Mouse (Mus musculus) frontal cortex, adult (tissue): ENCODE measurements around the gene BC004004.

Experiments used
- ATAC-seq: cut with Nextera tagmentation; 2 replicates; pipeline ENCODE4 v1.9.2; 2017; ENCODE audit warnings: mild to moderate bottlenecking, moderate library complexity, mixed read lengths; ENCODE audit not compliant: low TSS enrichment

BC004004 gene

GRCm38 (mm10) chr17:29322603-29322962 lies 54.0 kb downstream of the BC004004 start:
- no peak for ATAC-seq

GRCm38 (mm10) chr17:29323625-29324024 lies 55.0 kb downstream of the BC004004 start:
- no peak for ATAC-seq

GRCm38 (mm10) chr17:29325831-29326230 lies 57.2 kb downstream of the BC004004 start:
- ATAC-seq, result no peak

GRCm38 (mm10) chr17:29326531-29327529 lies 58.2 kb downstream of the BC004004 start:
- no peak for ATAC-seq

- no peak for ATAC-seq
Measured at GRCm38 (mm10) chr17:29327691-29328090, 59.1 kb downstream of the BC004004 start.

- no peak for ATAC-seq
Measured at GRCm38 (mm10) chr17:29330221-29330620, 61.6 kb downstream of the BC004004 start.

- 0 out of 2 replicates have a peak, but pooled peaks have one; percentile 26 for ATAC-seq
Measured at GRCm38 (mm10) chr17:29330671-29331410, 62.3 kb downstream of the BC004004 start.

GRCm38 (mm10) chr17:29332186-29332685 lies 63.6 kb downstream of the BC004004 start:
- no peak for ATAC-seq

- no peak for ATAC-seq
Measured at GRCm38 (mm10) chr17:29336266-29336990, 67.8 kb downstream of the BC004004 start.

- peak; percentile 13; the same call in 1 of the 2 replicates for ATAC-seq
Measured at GRCm38 (mm10) chr17:29337979-29338823, 69.6 kb downstream of the BC004004 start.

- no peak for ATAC-seq
Measured at GRCm38 (mm10) chr17:29339170-29339768, 70.7 kb downstream of the BC004004 start.

GRCm38 (mm10) chr17:29340406-29341261 lies 72.0 kb downstream of the BC004004 start:
- ATAC-seq, result no peak

- peak; percentile 32; the same call in 1 of the 2 replicates for ATAC-seq
Measured at GRCm38 (mm10) chr17:29341591-29342003, 73.0 kb downstream of the BC004004 start.

GRCm38 (mm10) chr17:29342010-29342910 lies 73.7 kb downstream of the BC004004 start:
- peak; percentile 8; the same call in 1 of the 2 replicates for ATAC-seq

- no peak for ATAC-seq
Measured at GRCm38 (mm10) chr17:29343241-29343640, 74.7 kb downstream of the BC004004 start.

- ATAC-seq, result no peak
Measured at GRCm38 (mm10) chr17:29345272-29345671, 76.7 kb downstream of the BC004004 start.

- peak; percentile 18 for ATAC-seq
Measured at GRCm38 (mm10) chr17:29346496-29347125, 78.0 kb downstream of the BC004004 start.
